Mouse (Mus musculus): ENCODE measurements at regions not wholly inside any gene's neighbourhood (a gene's known extent, or its start where the extent isn't known, plus 50 kb on each side); places are given as distances from the start of the nearest gene placed in this dataset.
"Not testable (repeated sequence)": the region's sequence is repeated elsewhere in the genome, so short reads cannot be mapped to it uniquely, and the experiment has no call there.

GRCm38 (mm10) chr12:113597163-113597562 lies 53.5 kb downstream of the Adam6a start:
- not testable (repeated sequence) for DNase-seq (ENCODE audit: low spot score in 2 of 2)

- DNase-seq (ENCODE audit: low spot score in 2 of 2), result peak in 1 of 2 experiments; percentile 1
Measured at GRCm38 (mm10) chr12:113610924-113611323, 67.2 kb downstream of the Adam6a start.

- not testable (repeated sequence) for DNase-seq (ENCODE audit: low spot score in 2 of 2)
Measured at GRCm38 (mm10) chr12:113625221-113625620, 81.5 kb downstream of the Adam6a start.

- not testable (repeated sequence) for DNase-seq (ENCODE audit: low spot score in 2 of 2)
Measured at GRCm38 (mm10) chr12:113630803-113631202, 87.1 kb downstream of the Adam6a start.
